Mouse (Mus musculus) hindbrain, postnatal 0 days (tissue): Measurements from ENCODE around the gene Nadk2. TPM values are rescaled to one million over a fixed set of nuclear protein-coding genes. Genes with fewer than 3 reads are reported as not detected.
A peak's percentile ranks its signal among the peaks of the same experiment; 100 is the strongest.

Experiments
- ATAC-seq: fragments of 200-750 bp; cut with Nextera tagmentation; 2 replicates; pipeline ENCODE4 v1.8.0; 2017; ENCODE audit warnings: mild to moderate bottlenecking, moderate TSS enrichment, moderate library complexity
- DNase-seq: peaks from one replicate; pipeline ENCODE4 v3.0.0-alpha.2; 2015; ENCODE audit warnings: low spot score
- H3K27ac ChIP-seq: fragments of 300-500 bp; sonication (generic); 2 replicates; pipeline ENCODE4 v1.5.1; 2014; ENCODE audit warnings: mild to moderate bottlenecking
- H3K27me3 ChIP-seq: fragments of 300-500 bp; sonication (generic); 2 replicates; pipeline ENCODE4 v1.6.1; 2014; ENCODE audit warnings: low read length, mixed read lengths; ENCODE audit not compliant: insufficient read depth
- H3K36me3 ChIP-seq: fragments of 300-500 bp; sonication (generic); 2 replicates; pipeline ENCODE4 v1.6.1; 2014; ENCODE audit warnings: low read length, mixed read lengths; ENCODE audit not compliant: insufficient read depth
- H3K4me1 ChIP-seq: fragments of 300-500 bp; sonication (generic); 2 replicates; pipeline ENCODE4 v1.6.1; 2014; ENCODE audit warnings: antibody characterized with exemption, low read length, mixed read lengths; ENCODE audit not compliant: insufficient read depth
- H3K4me2 ChIP-seq: fragments of 300-500 bp; sonication (generic); 2 replicates; pipeline ENCODE4 v1.6.1; 2014; ENCODE audit warnings: low read depth, mild to moderate bottlenecking, low read length, moderate library complexity, mixed read lengths
- H3K4me3 ChIP-seq: fragments of 300-500 bp; sonication (generic); 2 replicates; pipeline ENCODE4 v1.5.1; 2014; ENCODE audit warnings: low read length
- H3K9ac ChIP-seq: fragments of 300-500 bp; sonication (generic); replicated peaks from 2 replicates; pipeline ENCODE4 v1.6.1; 2014; ENCODE audit warnings: mild to moderate bottlenecking, low read length, moderate library complexity, mixed read lengths
- H3K9me3 ChIP-seq: fragments of 300-500 bp; sonication (generic); 2 replicates; pipeline ENCODE4 v1.6.1; 2016; ENCODE audit warnings: low read length, mixed read lengths
- CTCF ChIP-seq: IDR thresholded peaks from 2 replicates; pipeline ENCODE4 v1.5.1; 2016; ENCODE audit warnings: antibody characterized with exemption, control low read depth, low read depth
- WGBS: fragments of 180-500 bp; shearing (Covaris S2); extraction: QIAGEN DNeasy Blood & Tissue Kit; methylation state at CpG from one replicate; pipeline ENCODE4 v1.1.7; 2014; 5-methylcytosine and 5-hydroxymethylcytosine counted together
- polyA plus RNA-seq: library from polyadenylated mRNA; unstranded; fragments of >200 nt; fragmentation: Nextera tagmentation; extraction: Ambion mirVana; gene quantifications from 2 replicates; pipeline ENCODE4 v1.2.1, GENCODE M21; 2015
- total RNA-seq: library from RNA; depleted of rRNA; stranded (reverse); fragments of >200 nt; gene quantifications from 2 replicates; pipeline ENCODE4 v1.2.3, GENCODE M21; 2014; rRNA removed

Gene Nadk2
- total and polyA plus RNA-seq, 2 experiments from 2014 or later = 24.7 to 32.4 TPM

GRCm38 (mm10) chr15:9140252-9140680 lies 69.2 kb downstream of the Nadk2 start, which contains the start of gene Lmbrd2:
Gene Lmbrd2, plus strand, starts transcription at chr15:9140550.
- no peaks in the 10 kb centered on the region for H3K27me3 ChIP-seq
- no peak for TF ChIP-seq CTCF
- H3K9me3 ChIP-seq = no peaks in the 10 kb centered on the region
- ATAC-seq (peak; percentile 99), DNase-seq (peak; percentile 98)
- H3K36me3 ChIP-seq = peaks cover 3% of the 10 kb centered on the region; the same call in 1 of the 2 replicates
- peak within 1 kb of the TSS; percentile 96 for H3K4me3 ChIP-seq
- H3K9ac ChIP-seq = peak within 1 kb of the TSS; percentile 83
- H3K4me1 ChIP-seq = peaks cover 3% of the 10 kb centered on the region; the same call in 1 of the 2 replicates
- WGBS = under 1% methylated on average over 34 of the region's 34 CpGs
- peak within 1 kb of the TSS; percentile 78 for H3K4me2 ChIP-seq
- peak within 1 kb of the TSS; percentile 88 for H3K27ac ChIP-seq

DNA sequence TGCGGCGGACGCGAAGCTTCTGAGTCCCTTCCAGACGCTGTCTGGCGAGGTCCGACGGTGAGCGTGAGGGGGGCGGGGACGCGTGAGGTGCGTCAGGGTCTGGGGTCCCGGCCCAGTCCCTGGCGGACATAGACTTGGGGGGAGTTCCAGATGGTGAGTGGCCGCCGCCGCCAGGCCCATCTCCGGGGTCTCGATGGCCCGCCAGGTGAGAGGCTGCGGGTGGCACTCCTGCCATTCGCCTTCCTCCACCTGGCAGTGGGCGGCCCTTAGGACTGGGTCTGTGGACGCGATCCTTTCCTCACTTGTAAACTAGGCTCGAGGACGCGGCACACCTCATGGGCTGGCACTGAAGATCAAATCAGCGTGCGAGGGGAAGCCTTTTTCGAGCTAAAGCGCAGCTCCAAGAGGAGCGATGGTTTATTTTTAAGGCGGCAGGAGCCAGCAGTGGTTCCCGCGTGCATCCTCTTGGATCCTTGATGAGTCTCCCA lies 69.7 kb downstream of the Nadk2 start:
- ATAC-seq (peak; percentile 92), DNase-seq (peak; percentile 56)
- under 1% methylated on average over 32 of the region's 37 CpGs for WGBS
- Histone ChIP-seq H3K4me2 (peak overlapping the region; percentile 78), H3K27me3 (no peaks in the 10 kb centered on the region), H3K27ac (peak overlapping the region; percentile 88), H3K4me1 (peaks cover 3% of the 10 kb centered on the region; the same call in 1 of the 2 replicates), H3K9ac (peak overlapping the region; percentile 83), H3K36me3 (peaks cover 3% of the 10 kb centered on the region; the same call in 1 of the 2 replicates), H3K9me3 (no peaks in the 10 kb centered on the region), H3K4me3 (peak overlapping the region; percentile 96)
- TF ChIP-seq CTCF = 0 out of 2 replicates have a peak, but pooled peaks have one; percentile 1

- ATAC-seq = no peak
- peaks cover 15% of the 10 kb centered on the region; the same call in 1 of the 2 replicates for H3K36me3 ChIP-seq
- TF ChIP-seq CTCF = no peak
These were observed 84.3 kb downstream of the Nadk2 start, which contains the start of gene Skp2 for GRCm38 (mm10) chr15:9155325-9155724. Gene Skp2, minus strand, starts transcription at chr15:9155425.

More at GRCm38 (mm10) chr15:9155325-9155724, 84.3 kb downstream of the Nadk2 start, which contains the start of gene Skp2:
- H3K9me3 ChIP-seq = no peaks in the 10 kb centered on the region
- no peak within 1 kb of the TSS for H3K9ac ChIP-seq
- DNase-seq = no peak
- H3K4me2 ChIP-seq = no peak within 1 kb of the TSS
- no peaks in the 10 kb centered on the region for H3K27me3 ChIP-seq
- H3K4me3 ChIP-seq = no peak within 1 kb of the TSS
- H3K27ac ChIP-seq = no peak within 1 kb of the TSS
- no peaks in the 10 kb centered on the region for H3K4me1 ChIP-seq

Other genes with a start within 250 kb of the Nadk2 start
- 14.3 and 16.2 TPM in 2 replicates for gene Ranbp3l, start 103.3 kb upstream of the Nadk2 start, total RNA-seq
- 17.9 and 18.4 TPM in 2 replicates for gene Ranbp3l, start 103.3 kb upstream of the Nadk2 start, polyA plus RNA-seq
- gene Lmbrd2, start 69.3 kb downstream of the Nadk2 start, total RNA-seq = 22.0 and 26.6 TPM in 2 replicates
- 4.0 and 4.2 TPM in 2 replicates for gene Lmbrd2, start 69.3 kb downstream of the Nadk2 start, polyA plus RNA-seq
- 10.8 and 16.1 TPM in 2 replicates for gene Skp2, start 84.2 kb downstream of the Nadk2 start, total RNA-seq
- 9.3 and 12.2 TPM in 2 replicates for gene Skp2, start 84.2 kb downstream of the Nadk2 start, polyA plus RNA-seq
- not detected in 2 replicates for gene Ugt3a1, start 205.6 kb downstream of the Nadk2 start, total RNA-seq
- not detected in 2 replicates for gene Ugt3a1, start 205.6 kb downstream of the Nadk2 start, polyA plus RNA-seq